In genomic region chr12:72515446-72515845, GRCm38 (mm10) we compare ENCODE assay signal across 9 mouse cellular contexts. TPM values are rescaled to one million over a fixed set of nuclear protein-coding genes. Genes with fewer than 3 reads are reported as not detected.
A peak's percentile ranks its signal among the peaks of the same experiment; 100 is the strongest.
DNase-seq lines count a peak whose midpoint lies in the region; ATAC-seq lines count a peak whose summit lies in the region.
"Had no signal": no experiment of that assay in that cellular context is flagged by ENCODE, and none has a peak within 500 bp of the region (broad histone marks: within the 10 kb centered on the region; RNA-seq: fewer than 3 reads in every experiment).

No protein-coding gene starts in this region.

- no peak for ATAC-seq in heart, embryonic 12.5 days (ENCODE audit: insufficient number of reproducible peaks, low FRiP score)
- ATAC-seq in midbrain, embryonic 15.5 days (replicated peaks) = 0 out of 2 replicates have a peak, but pooled peaks have one; percentile 69
- no peak for ATAC-seq in midbrain, embryonic 13.5 days
- no peak for ATAC-seq in embryonic facial prominence, embryonic 14.5 days (ENCODE audit: low read depth)
- ATAC-seq in kidney, embryonic 15.5 days (replicated peaks; ENCODE audit: low FRiP score) = no peak

- no peaks in the 10 kb centered on the region for H3K9me3 ChIP-seq in heart, embryonic 12.5 days (replicated peaks)
- H3K9me3 ChIP-seq in midbrain, embryonic 15.5 days = no peaks in the 10 kb centered on the region
- H3K9me3 ChIP-seq in midbrain, embryonic 13.5 days = no peaks in the 10 kb centered on the region
- H3K9me3 ChIP-seq in embryonic facial prominence, embryonic 14.5 days (ENCODE audit: control insufficient read depth, low read length) = no peaks in the 10 kb centered on the region
- H3K9me3 ChIP-seq in kidney, embryonic 15.5 days (replicated peaks) = no peaks in the 10 kb centered on the region

- H3K4me1 ChIP-seq in heart, embryonic 12.5 days (replicated peaks) = 0 out of 2 replicates have a peak, but pooled peaks cover 3% of the 10 kb centered on the region
- H3K4me1 ChIP-seq in midbrain, embryonic 15.5 days = peaks cover 4% of the 10 kb centered on the region; the same call in 1 of the 2 replicates
- H3K4me1 ChIP-seq in midbrain, embryonic 13.5 days (replicated peaks) = 0 out of 2 replicates have a peak, but pooled peaks cover 4% of the 10 kb centered on the region
- H3K4me1 ChIP-seq in embryonic facial prominence, embryonic 14.5 days (ENCODE audit: control insufficient read depth, insufficient read depth, low read length) = no peaks in the 10 kb centered on the region
- H3K4me1 ChIP-seq in kidney, embryonic 15.5 days = no peaks in the 10 kb centered on the region

- no peaks in the 10 kb centered on the region for H3K36me3 ChIP-seq in heart, embryonic 12.5 days
- no peaks in the 10 kb centered on the region for H3K36me3 ChIP-seq in midbrain, embryonic 15.5 days (replicated peaks)
- no peaks in the 10 kb centered on the region for H3K36me3 ChIP-seq in midbrain, embryonic 13.5 days
- no peaks in the 10 kb centered on the region for H3K36me3 ChIP-seq in embryonic facial prominence, embryonic 14.5 days (ENCODE audit: control insufficient read depth, insufficient read depth, low read length)
- H3K36me3 ChIP-seq in kidney, embryonic 15.5 days = no peaks in the 10 kb centered on the region

- H3K9ac ChIP-seq in heart, embryonic 12.5 days = no peak overlapping the region
- H3K9ac ChIP-seq in midbrain, embryonic 15.5 days = no peak overlapping the region
- no peak overlapping the region for H3K9ac ChIP-seq in midbrain, embryonic 13.5 days (replicated peaks)
- H3K9ac ChIP-seq in embryonic facial prominence, embryonic 14.5 days (ENCODE audit: low read depth, low read length) = no peak overlapping the region
- H3K9ac ChIP-seq in kidney, embryonic 15.5 days = no peak overlapping the region

- no peak overlapping the region for H3K4me2 ChIP-seq in heart, embryonic 12.5 days
- no peak overlapping the region for H3K4me2 ChIP-seq in midbrain, embryonic 15.5 days
- no peak overlapping the region for H3K4me2 ChIP-seq in midbrain, embryonic 13.5 days (replicated peaks)
- H3K4me2 ChIP-seq in embryonic facial prominence, embryonic 14.5 days (ENCODE audit: low read depth, low read length) = no peak overlapping the region
- H3K4me2 ChIP-seq in kidney, embryonic 15.5 days = no peak overlapping the region

- H3K4me3 ChIP-seq in heart, embryonic 12.5 days = no peak overlapping the region
- no peak overlapping the region for H3K4me3 ChIP-seq in midbrain, embryonic 15.5 days
- H3K4me3 ChIP-seq in midbrain, embryonic 13.5 days (replicated peaks) = no peak overlapping the region
- H3K4me3 ChIP-seq in embryonic facial prominence, embryonic 14.5 days (ENCODE audit: low read depth, low read length) = no peak overlapping the region
- no peak overlapping the region for H3K4me3 ChIP-seq in kidney, embryonic 15.5 days (replicated peaks)
- H3K4me3 ChIP-seq: myocyte had no signal

- no peaks in the 10 kb centered on the region for H3K27me3 ChIP-seq in heart, embryonic 12.5 days (replicated peaks)
- H3K27me3 ChIP-seq in midbrain, embryonic 15.5 days (replicated peaks) = no peaks in the 10 kb centered on the region
- no peaks in the 10 kb centered on the region for H3K27me3 ChIP-seq in midbrain, embryonic 13.5 days
- H3K27me3 ChIP-seq in embryonic facial prominence, embryonic 14.5 days (replicated peaks; ENCODE audit: control insufficient read depth, insufficient read depth, low read length) = no peaks in the 10 kb centered on the region
- no peaks in the 10 kb centered on the region for H3K27me3 ChIP-seq in kidney, embryonic 15.5 days

- WGBS in heart, embryonic 12.5 days = 62% methylated on average over 3 of the region's 3 CpGs
- WGBS in midbrain, embryonic 15.5 days = 56% methylated on average over 3 of the region's 3 CpGs
- WGBS in midbrain, embryonic 13.5 days = 61% methylated on average over 3 of the region's 3 CpGs
- WGBS in embryonic facial prominence, embryonic 14.5 days = 56% methylated on average over 3 of the region's 3 CpGs
- 71% methylated on average over 3 of the region's 3 CpGs for WGBS in kidney, embryonic 15.5 days

- H3K27ac ChIP-seq in heart, embryonic 12.5 days (ENCODE audit: poor library complexity, severe bottlenecking) = no peak overlapping the region
- H3K27ac ChIP-seq in midbrain, embryonic 15.5 days = no peak overlapping the region
- H3K27ac ChIP-seq in midbrain, embryonic 13.5 days = no peak overlapping the region
- H3K27ac ChIP-seq in embryonic facial prominence, embryonic 14.5 days (replicated peaks; ENCODE audit: low read depth, low read length) = no peak overlapping the region
- H3K27ac ChIP-seq in kidney, embryonic 15.5 days = no peak overlapping the region

- peak; percentile 27 for DNase-seq in heart, postnatal 4 days
- DNase-seq in embryonic facial prominence, embryonic 14.5 days (ENCODE audit: low spot score) = peak; percentile 35
- DNase-seq in telencephalon, adult 2 months (ENCODE audit: low read depth, low spot score) = peak; percentile 13
- DNase-seq in yolk sac, embryonic 10.5 days (ENCODE audit: low spot score) = no peak

RNA-seq across cellular contexts. Expression of gene Pcnx4, which starts 20.7 kb away (rescaled TPM):
- 1 to 10 TPM; 4.0 to 4.1 TPM for total RNA-seq in heart, postnatal 4 days (2021)
- 8.5 and 8.7 TPM in 2 replicates for polyA plus RNA-seq in heart, embryonic 12.5 days (2016; fragmentation: Nextera tagmentation; extraction: Ambion mirVana)
- polyA plus RNA-seq in midbrain, embryonic 15.5 days (2015; fragmentation: Nextera tagmentation; extraction: Ambion mirVana) = 25.6 and 26.0 TPM in 2 replicates
- polyA plus RNA-seq in midbrain, embryonic 13.5 days (2015; fragmentation: Nextera tagmentation; extraction: Ambion mirVana) = 18.6 and 19.0 TPM in 2 replicates
- 12.4 and 13.6 TPM in 2 replicates for polyA plus RNA-seq in embryonic facial prominence, embryonic 14.5 days (2014; fragmentation: Nextera tagmentation; extraction: Ambion mirVana)
- polyA plus RNA-seq in kidney, embryonic 15.5 days (2015; fragmentation: Nextera tagmentation; extraction: Ambion mirVana) = 9.0 and 9.4 TPM in 2 replicates
